Mouse (Mus musculus) embryonic facial prominence, embryonic 10.5 days (tissue): Measurements from ENCODE around the gene Hist2h2ab. TPM values are rescaled to one million over a fixed set of nuclear protein-coding genes. Genes with fewer than 3 reads are reported as not detected.
"Not testable (repeated sequence)": the region's sequence is repeated elsewhere in the genome, so short reads cannot be mapped to it uniquely, and the experiment has no call there.

Experiments used
- DNase-seq: peaks from one replicate; pipeline ENCODE4 v3.0.0-alpha.2; 2017; ENCODE audit warnings: low spot score
- H3K27ac ChIP-seq: fragments of 300-500 bp; sonication (generic); replicated peaks from 2 replicates; pipeline ENCODE4 v1.5.1; 2016; ENCODE audit warnings: mild to moderate bottlenecking
- H3K27me3 ChIP-seq: fragments of 300-500 bp; sonication (generic); replicated peaks from 2 replicates; pipeline ENCODE4 v1.6.1; 2016; ENCODE audit warnings: low read depth, mild to moderate bottlenecking; ENCODE audit not compliant: poor library complexity, severe bottlenecking
- H3K36me3 ChIP-seq: fragments of 300-500 bp; sonication (generic); replicated peaks from 2 replicates; pipeline ENCODE4 v1.6.1; 2016; ENCODE audit warnings: mild to moderate bottlenecking, moderate library complexity
- H3K4me1 ChIP-seq: fragments of 300-500 bp; sonication (generic); 2 replicates; pipeline ENCODE4 v1.6.1; 2016
- H3K4me3 ChIP-seq: fragments of 300-500 bp; sonication (generic); 2 replicates; pipeline ENCODE4 v1.5.1; 2016; ENCODE audit warnings: mild to moderate bottlenecking, moderate library complexity
- H3K9me3 ChIP-seq: fragments of 300-500 bp; sonication (generic); 2 replicates; pipeline ENCODE4 v1.6.1; 2016; ENCODE audit warnings: mild to moderate bottlenecking
- WGBS: fragments of 180-500 bp; shearing (Covaris S2); methylation state at CpG from one replicate; pipeline ENCODE4 v1.1.7; 2016; 5-methylcytosine and 5-hydroxymethylcytosine counted together
- polyA plus RNA-seq: library from polyadenylated mRNA; unstranded; fragments of >200 nt; fragmentation: Nextera tagmentation; extraction: Ambion mirVana; gene quantifications from 2 replicates; pipeline ENCODE4 v1.2.1, GENCODE M21; 2016

Hist2h2ab gene
- polyA plus RNA-seq, 1 experiment from 2014 or later: 1.4 TPM

- WGBS: 88% methylated on average over 3 of the region's 3 CpGs
- no peak overlapping the region for H3K4me3 ChIP-seq
- DNase-seq: no peak
- H3K36me3 ChIP-seq: no peaks in the 10 kb centered on the region
- peaks cover 7% of the 10 kb centered on the region for H3K4me1 ChIP-seq
- H3K9me3 ChIP-seq: no peaks in the 10 kb centered on the region
- no peaks in the 10 kb centered on the region for H3K27me3 ChIP-seq
- no peak overlapping the region for H3K27ac ChIP-seq
Observed at GRCm38 (mm10) chr3:96207819-96208218, 11.8 kb upstream of the Hist2h2ab start.

- WGBS: 20% methylated on average over 15 of the region's 15 CpGs
- peak; percentile 45 for DNase-seq
- peaks cover 7% of the 10 kb centered on the region for H3K4me1 ChIP-seq
- no peaks in the 10 kb centered on the region for H3K36me3 ChIP-seq
- no peaks in the 10 kb centered on the region; the same call in 1 of the 2 replicates for H3K27me3 ChIP-seq
- H3K27ac ChIP-seq: no peak overlapping the region
- H3K4me3 ChIP-seq: no peak overlapping the region
- no peaks in the 10 kb centered on the region for H3K9me3 ChIP-seq
Observed at GRCm38 (mm10) chr3:96209242-96209641, 10.4 kb upstream of the Hist2h2ab start.

GRCm38 (mm10) chr3:96219191-96219641, 449 bp upstream of the Hist2h2ab start:
- under 1% methylated on average over 12 of the region's 12 CpGs for WGBS
- H3K9me3 ChIP-seq: no peaks in the 10 kb centered on the region
- peaks cover 6% of the 10 kb centered on the region for H3K27me3 ChIP-seq
- peak overlapping the region; percentile 70 for H3K4me3 ChIP-seq
- peaks cover 43% of the 10 kb centered on the region for H3K4me1 ChIP-seq
- peak; percentile 59 for DNase-seq
- peak overlapping the region; percentile 97 for H3K27ac ChIP-seq
- H3K36me3 ChIP-seq: no peaks in the 10 kb centered on the region

GRCm38 (mm10) chr3:96220131-96220764, 583 bp downstream of the Hist2h2ab start:
- WGBS: under 1% methylated on average over 40 of the region's 47 CpGs
- H3K4me1 ChIP-seq: peaks cover 46% of the 10 kb centered on the region
- not testable (repeated sequence) for H3K27me3 ChIP-seq, H3K36me3 ChIP-seq, H3K9me3 ChIP-seq
- H3K27ac ChIP-seq: peak overlapping the region; percentile 97
- H3K4me3 ChIP-seq: peak overlapping the region; percentile 70
- DNase-seq: peak; percentile 64

GRCm38 (mm10) chr3:96220765-96221639, 1.3 kb downstream of the Hist2h2ab start, which contains the start of the genes Hist2h2ac and Hist2h2be:
Hist2h2ac (minus strand) TSS chr3:96220880.
Hist2h2be (plus strand) TSS chr3:96221119.
- under 1% methylated on average over 43 of the region's 43 CpGs for WGBS
- Histone ChIP-seq H3K4me1 (peaks cover 47% of the 10 kb centered on the region), H3K4me3 (peak within 1 kb of the TSS; percentile 70), H3K27ac (peak within 1 kb of the TSS; percentile 97), H3K9me3 (no peaks in the 10 kb centered on the region), H3K27me3 (no peaks in the 10 kb centered on the region; the same call in 1 of the 2 replicates), H3K36me3 (no peaks in the 10 kb centered on the region)
- DNase-seq: peak; percentile 87

- Histone ChIP-seq H3K4me3 (peak overlapping the region; percentile 70), H3K36me3 (no peaks in the 10 kb centered on the region), H3K9me3 (no peaks in the 10 kb centered on the region), H3K27ac (peak overlapping the region; percentile 97), H3K27me3 (no peaks in the 10 kb centered on the region; the same call in 1 of the 2 replicates), H3K4me1 (peaks cover 54% of the 10 kb centered on the region)
- 22% methylated on average over 9 of the region's 9 CpGs for WGBS
- DNase-seq: peak; percentile 26
Observed at GRCm38 (mm10) chr3:96221640-96222038, 2.0 kb downstream of the Hist2h2ab start.

GRCm38 (mm10) chr3:96222774-96223173, 3.1 kb downstream of the Hist2h2ab start:
- H3K27me3 ChIP-seq: no peaks in the 10 kb centered on the region
- H3K4me1 ChIP-seq: peaks cover 65% of the 10 kb centered on the region
- no peak for DNase-seq
- no peaks in the 10 kb centered on the region for H3K9me3 ChIP-seq
- no peaks in the 10 kb centered on the region for H3K36me3 ChIP-seq
- 89% methylated on average over 4 of the region's 4 CpGs for WGBS
- H3K27ac ChIP-seq: no peak overlapping the region; the same call in 1 of the 2 replicates
- peak overlapping the region; percentile 70; the same call in 1 of the 2 replicates for H3K4me3 ChIP-seq

- Histone ChIP-seq H3K4me1 (peaks cover 54% of the 10 kb centered on the region), H3K9me3 (no peaks in the 10 kb centered on the region), H3K4me3 (no peak overlapping the region), H3K27ac (peak overlapping the region; percentile 48), H3K36me3 (no peaks in the 10 kb centered on the region), H3K27me3 (no peaks in the 10 kb centered on the region)
- WGBS: 28% methylated on average over 2 of the region's 2 CpGs
- no peak for DNase-seq
Observed at GRCm38 (mm10) chr3:96225421-96225820, 5.8 kb downstream of the Hist2h2ab start.

- Histone ChIP-seq H3K36me3 (no peaks in the 10 kb centered on the region), H3K27ac (peak overlapping the region; percentile 30), H3K27me3 (no peaks in the 10 kb centered on the region), H3K4me1 (peaks cover 44% of the 10 kb centered on the region), H3K4me3 (no peak overlapping the region), H3K9me3 (no peaks in the 10 kb centered on the region)
- WGBS: 69% methylated on average over 8 of the region's 8 CpGs
- no peak for DNase-seq
Observed at GRCm38 (mm10) chr3:96226695-96227648, 7.3 kb downstream of the Hist2h2ab start.

- H3K4me1 ChIP-seq: peaks cover 27% of the 10 kb centered on the region
- H3K27me3 ChIP-seq: no peaks in the 10 kb centered on the region
- no peaks in the 10 kb centered on the region for H3K36me3 ChIP-seq
- DNase-seq: no peak
- H3K9me3 ChIP-seq: no peaks in the 10 kb centered on the region
- 73% methylated on average over 2 of the region's 2 CpGs for WGBS
- H3K27ac ChIP-seq: no peak overlapping the region
- no peak overlapping the region for H3K4me3 ChIP-seq
Observed at GRCm38 (mm10) chr3:96228828-96229227, 9.2 kb downstream of the Hist2h2ab start.

GRCm38 (mm10) chr3:96230404-96230803, 10.7 kb downstream of the Hist2h2ab start:
- no peak overlapping the region for H3K27ac ChIP-seq
- no peaks in the 10 kb centered on the region for H3K27me3 ChIP-seq
- H3K9me3 ChIP-seq: no peaks in the 10 kb centered on the region
- peaks cover 22% of the 10 kb centered on the region for H3K4me1 ChIP-seq
- no peaks in the 10 kb centered on the region for H3K36me3 ChIP-seq
- 74% methylated on average over 2 of the region's 2 CpGs for WGBS
- no peak for DNase-seq
- no peak overlapping the region for H3K4me3 ChIP-seq
